Mouse (Mus musculus) forebrain, postnatal 0 days (tissue): ENCODE results near the gene Ssmem1. TPM values are rescaled to one million over a fixed set of nuclear protein-coding genes. Genes with fewer than 3 reads are reported as not detected.

ENCODE experiments used
- ATAC-seq: fragments of 200-750 bp; cut with Nextera tagmentation; 2 replicates; pipeline ENCODE4 v1.8.0; 2017; ENCODE audit warnings: mild to moderate bottlenecking, moderate library complexity
- DNase-seq: peaks from one replicate; pipeline ENCODE4 v3.0.0-alpha.2; 2015
- H3K27ac ChIP-seq: fragments of 300-500 bp; sonication (generic); 2 replicates; pipeline ENCODE4 v1.5.1; 2014; ENCODE audit warnings: low read depth, mild to moderate bottlenecking, antibody characterized with exemption, low read length, moderate library complexity, mixed read lengths
- H3K27me3 ChIP-seq: fragments of 300-500 bp; sonication (generic); 2 replicates; pipeline ENCODE4 v1.6.1; 2014; ENCODE audit warnings: mild to moderate bottlenecking, low read length, mixed read lengths; ENCODE audit not compliant: insufficient read depth
- H3K36me3 ChIP-seq: fragments of 300-500 bp; sonication (generic); 2 replicates; pipeline ENCODE4 v1.6.1; 2014; ENCODE audit warnings: mild to moderate bottlenecking, moderate library complexity; ENCODE audit not compliant: insufficient read depth
- H3K4me1 ChIP-seq: fragments of 300-500 bp; sonication (generic); 2 replicates; pipeline ENCODE4 v1.6.1; 2014; ENCODE audit warnings: antibody characterized with exemption; ENCODE audit not compliant: insufficient read depth
- H3K4me2 ChIP-seq: fragments of 300-500 bp; sonication (generic); 2 replicates; pipeline ENCODE4 v1.6.1; 2014; ENCODE audit warnings: low read depth, mild to moderate bottlenecking, moderate library complexity
- H3K4me3 ChIP-seq: fragments of 300-500 bp; sonication (generic); 2 replicates; pipeline ENCODE4 v1.5.1; 2014; ENCODE audit warnings: low read depth, low read length, mixed read lengths
- H3K9ac ChIP-seq: fragments of 300-500 bp; sonication (generic); 2 replicates; pipeline ENCODE4 v1.6.1; 2014; ENCODE audit warnings: mild to moderate bottlenecking
- H3K9me3 ChIP-seq: fragments of 300-500 bp; sonication (generic); 2 replicates; pipeline ENCODE4 v1.6.1; 2016; ENCODE audit warnings: low read length
- CTCF ChIP-seq: sonication (generic); IDR thresholded peaks from 2 replicates; pipeline ENCODE4 v1.5.1; 2016; ENCODE audit warnings: antibody characterized with exemption, control low read depth, low read depth
- WGBS: fragments of 180-500 bp; shearing (Covaris S2); extraction: QIAGEN DNeasy Blood & Tissue Kit; methylation state at CpG from one replicate; pipeline ENCODE4 v1.1.7; 2014; 5-methylcytosine and 5-hydroxymethylcytosine counted together
- polyA plus RNA-seq: library from polyadenylated mRNA; unstranded; fragments of >200 nt; fragmentation: Nextera tagmentation; extraction: Ambion mirVana; gene quantifications from 2 replicates; pipeline ENCODE4 v1.2.1, GENCODE M21; 2015
- total RNA-seq: library from RNA; depleted of rRNA; stranded (reverse); fragments of >200 nt; gene quantifications from 2 replicates; pipeline ENCODE4 v1.2.3, GENCODE M21; 2014; rRNA removed

Ssmem1 gene
- total and polyA plus RNA-seq, 2 experiments from 2014 or later, result 0.95 TPM; not detected in 1

DNA sequence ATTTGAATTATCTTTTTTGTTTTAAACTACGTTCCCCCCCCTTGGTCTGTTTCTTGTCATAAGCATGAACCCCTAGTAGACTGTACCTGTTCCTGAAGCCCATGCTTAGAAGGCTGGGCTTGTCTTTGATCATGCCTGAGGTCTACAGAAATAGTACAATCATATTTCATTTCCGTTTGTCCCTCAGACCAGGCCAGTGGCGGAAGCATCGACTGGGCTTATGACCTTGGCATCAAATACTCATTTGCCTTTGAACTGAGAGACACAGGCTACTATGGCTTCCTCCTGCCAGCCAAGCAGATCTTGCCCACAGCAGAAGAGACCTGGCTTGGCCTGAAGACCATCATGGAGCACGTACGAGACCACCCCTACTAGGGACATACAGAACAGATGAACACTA, 54.4 kb downstream of the Ssmem1 start:
- no peak overlapping the region for H3K4me2 ChIP-seq
- no peak for TF ChIP-seq CTCF
- H3K9me3 ChIP-seq, result no peaks in the 10 kb centered on the region
- H3K27ac ChIP-seq, result no peak overlapping the region
- no peak overlapping the region for H3K4me3 ChIP-seq
- no peaks in the 10 kb centered on the region for H3K4me1 ChIP-seq
- no peak for DNase-seq
- H3K27me3 ChIP-seq, result no peaks in the 10 kb centered on the region
- H3K36me3 ChIP-seq, result no peaks in the 10 kb centered on the region
- no peak for ATAC-seq
- 92% methylated on average over 6 of the region's 6 CpGs for WGBS
- H3K9ac ChIP-seq, result no peak overlapping the region

DNA sequence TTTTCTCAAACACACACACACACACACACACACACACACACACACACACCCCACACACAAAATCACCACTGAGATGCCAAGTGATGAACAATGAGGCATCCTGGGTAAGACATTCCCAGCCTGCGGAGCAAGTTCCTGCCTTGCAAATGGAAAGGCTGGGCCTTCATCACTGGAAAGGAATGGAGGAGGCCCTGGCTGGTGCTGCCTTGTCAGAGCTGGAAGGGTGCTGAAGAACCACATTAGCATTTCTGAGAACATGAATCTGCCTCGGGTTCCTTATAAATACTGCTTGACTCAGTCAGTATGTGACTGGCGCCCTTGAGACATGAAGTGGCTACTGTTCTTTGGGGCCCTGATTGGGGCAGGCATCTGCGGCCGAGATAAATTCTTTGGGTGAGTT, 58.4 kb downstream of the Ssmem1 start, which contains the start of gene Cpa4:
TSS of gene Cpa4 (plus strand) at position 301 of the 400 bp plus-strand sequence.
- Histone ChIP-seq H3K4me3 (no peak within 1 kb of the TSS), H3K9me3 (no peaks in the 10 kb centered on the region), H3K27me3 (no peaks in the 10 kb centered on the region), H3K27ac (no peak within 1 kb of the TSS), H3K9ac (no peak within 1 kb of the TSS), H3K36me3 (no peaks in the 10 kb centered on the region), H3K4me2 (no peak within 1 kb of the TSS), H3K4me1 (peaks cover 9% of the 10 kb centered on the region)
- no peak for TF ChIP-seq CTCF
- no peak for DNase-seq
- no peak for ATAC-seq
- 63% methylated on average over 5 of the region's 5 CpGs for WGBS

DNA sequence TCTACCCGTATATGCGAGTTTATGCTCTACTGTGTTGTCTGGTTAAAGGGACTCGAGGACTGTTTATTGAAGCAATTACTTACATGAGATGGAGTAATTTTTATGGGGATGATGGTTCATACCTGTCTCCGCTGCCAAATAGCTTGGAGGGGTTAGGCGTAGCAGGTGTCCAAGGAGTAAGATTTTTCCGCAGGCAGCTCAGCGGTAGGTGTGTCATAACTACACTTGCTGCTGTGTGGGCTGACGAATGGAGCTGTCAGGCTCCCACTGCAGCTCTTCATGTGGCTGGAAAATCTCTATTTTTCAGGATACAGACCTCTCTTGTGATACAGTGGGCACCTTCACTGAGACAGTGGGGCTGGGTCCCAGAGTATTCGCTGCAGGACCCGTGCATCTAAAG, 59.7 kb downstream of the Ssmem1 start:
- Histone ChIP-seq H3K4me2 (no peak overlapping the region), H3K9ac (no peak overlapping the region), H3K27me3 (no peaks in the 10 kb centered on the region), H3K9me3 (no peaks in the 10 kb centered on the region), H3K4me3 (no peak overlapping the region), H3K36me3 (no peaks in the 10 kb centered on the region), H3K27ac (no peak overlapping the region), H3K4me1 (peaks cover 11% of the 10 kb centered on the region)
- DNase-seq (no peak), ATAC-seq (no peak)
- 85% methylated on average over 10 of the region's 10 CpGs for WGBS
- TF ChIP-seq CTCF, result no peak

Other genes with a start within 250 kb of the Ssmem1 start
- 33.3 and 42.7 TPM in 2 replicates for gene Ube2h, start 205.3 kb upstream of the Ssmem1 start, total RNA-seq
- gene Ube2h, start 205.3 kb upstream of the Ssmem1 start, polyA plus RNA-seq, result 31.3 and 37.7 TPM in 2 replicates
- gene Zc3hc1, start 118.8 kb upstream of the Ssmem1 start, total RNA-seq, result 56.7 and 57.2 TPM in 2 replicates
- 69.4 and 71.9 TPM in 2 replicates for gene Zc3hc1, start 118.8 kb upstream of the Ssmem1 start, polyA plus RNA-seq
- gene Klhdc10, start 108.0 kb upstream of the Ssmem1 start, total RNA-seq, result 111 and 160 TPM in 2 replicates
- gene Klhdc10, start 108.0 kb upstream of the Ssmem1 start, polyA plus RNA-seq, result 17.7 and 24.3 TPM in 2 replicates
- gene Tmem209, start 66 bp upstream of the Ssmem1 start, total RNA-seq, result 44.4 and 49.8 TPM in 2 replicates
- gene Tmem209, start 66 bp upstream of the Ssmem1 start, polyA plus RNA-seq, result 19.7 and 24.2 TPM in 2 replicates
- gene Cpa2, start 31.7 kb downstream of the Ssmem1 start, total RNA-seq, result 6.8 and 10.0 TPM in 2 replicates
- 16.6 and 17.1 TPM in 2 replicates for gene Cpa2, start 31.7 kb downstream of the Ssmem1 start, polyA plus RNA-seq
- gene Cpa4, start 58.5 kb downstream of the Ssmem1 start, total RNA-seq, result 0.23 and 0.38 TPM in 2 replicates
- gene Cpa4, start 58.5 kb downstream of the Ssmem1 start, polyA plus RNA-seq, result 0.58 and 0.88 TPM in 2 replicates
- gene Cpa5, start 101.2 kb downstream of the Ssmem1 start, total RNA-seq, result not detected in 2 replicates
- gene Cpa5, start 101.2 kb downstream of the Ssmem1 start, polyA plus RNA-seq, result 0.11 TPM in 1 of 2 replicates, not detected in the other
- 1.1 TPM in 1 of 2 replicates, not detected in the other for gene Cpa1, start 129.4 kb downstream of the Ssmem1 start, total RNA-seq
- 0.29 and 0.69 TPM in 2 replicates for gene Cpa1, start 129.4 kb downstream of the Ssmem1 start, polyA plus RNA-seq
- gene Cep41, start 183.9 kb downstream of the Ssmem1 start, total RNA-seq, result 10.2 and 14.1 TPM in 2 replicates
- 8.8 and 10.6 TPM in 2 replicates for gene Cep41, start 183.9 kb downstream of the Ssmem1 start, polyA plus RNA-seq
- 127 and 212 TPM in 2 replicates for gene Mest, start 213.7 kb downstream of the Ssmem1 start, total RNA-seq
- 90.4 and 146 TPM in 2 replicates for gene Mest, start 213.7 kb downstream of the Ssmem1 start, polyA plus RNA-seq